Mouse (Mus musculus) layer of hippocampus, adult 6 months (tissue): ENCODE measurements around the gene Nol10. TPM values are rescaled to one million over a fixed set of nuclear protein-coding genes. Genes with fewer than 3 reads are reported as not detected.

Experiments
- long read RNA-seq, 2 experiments: library from polyadenylated mRNA; unstranded; transcript quantifications; one replicate each; pipeline ENCODE4 v2.0.0; 2019 to 2020
- microRNA-seq: library from miRNA; unstranded; fragments of <30 nt; microRNA quantifications from one replicate; pipeline ENCODE4 v1.2.0, GENCODE M21; 2020
- polyA plus RNA-seq: library from polyadenylated mRNA; unstranded; fragments of <200 nt; fragmentation: Nextera tagmentation; gene quantifications from 2 replicates; pipeline ENCODE4 v1.2.3, GENCODE M21; 2021

The Nol10 gene
- 3.6 and 4.2 TPM in 2 replicates for polyA plus RNA-seq
- long read RNA-seq, experiment 1, partial matches to known transcripts: 5 of 7 reads
- long read RNA-seq, experiment 1, other reads (novel, unspliced or antisense): 1 of 7 reads
- long read RNA-seq, experiment 2, transcript Nol10-201 (21 exons, 3,021 nt): major isoform, 24 of 35 reads
- long read RNA-seq, experiment 2, partial matches to known transcripts: 1 of 35 reads
- long read RNA-seq, experiment 2, other reads (novel, unspliced or antisense): 10 of 35 reads

DNA sequence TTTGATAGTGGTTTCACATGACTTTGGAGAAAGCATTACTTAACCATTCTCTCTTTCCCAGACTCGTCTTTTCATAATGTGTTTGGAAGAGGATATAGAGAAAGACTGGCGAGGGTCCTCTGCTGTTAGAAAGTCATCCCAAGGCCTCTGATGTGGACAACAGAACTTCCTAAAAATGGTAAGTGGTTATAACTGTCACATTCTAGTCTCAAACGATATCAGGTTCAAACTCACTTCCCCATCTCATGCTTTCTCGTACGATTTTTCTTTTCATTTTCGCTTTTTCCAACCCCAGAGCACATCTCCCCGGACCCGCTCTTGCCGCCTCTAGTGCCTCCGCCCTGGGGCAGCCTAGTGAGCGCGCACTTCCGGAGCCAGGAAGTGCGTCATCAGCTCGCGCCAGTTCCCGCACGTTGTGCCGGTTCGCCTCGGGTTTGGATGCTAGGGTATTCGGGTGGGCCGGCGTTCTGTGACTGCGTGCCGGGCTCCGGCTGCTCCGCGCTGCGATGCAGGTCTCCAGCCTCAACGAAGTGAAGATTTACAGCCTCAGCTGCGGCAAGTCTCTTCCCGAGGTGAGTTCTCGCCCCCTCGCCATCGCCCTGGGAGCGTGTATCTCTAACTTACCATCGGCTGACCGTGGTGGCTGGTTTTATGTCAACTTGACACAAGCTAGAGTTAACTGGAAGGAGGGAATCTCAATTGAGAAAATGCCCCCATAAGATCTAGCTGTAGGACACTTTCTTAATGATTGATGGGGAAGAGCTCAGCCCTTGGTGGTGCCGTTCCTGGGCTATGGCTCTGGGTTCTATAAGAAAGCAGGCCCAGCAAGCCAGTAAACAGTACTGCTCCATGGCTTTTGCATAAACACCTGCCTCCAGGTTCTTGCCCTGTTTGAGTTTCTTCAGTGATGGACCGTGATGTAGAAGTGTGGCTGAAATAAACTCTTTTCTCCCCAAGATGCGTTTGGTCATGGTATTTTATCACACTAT, at the start of gene Nol10:
Gene Nol10 (plus strand): TSS at position 411 of the 989 bp plus-strand sequence.

GRCm38 (mm10) chr12:17329259-17329658, 19.0 kb upstream of the Nol10 start, which contains the start of gene Atp6v1c2:
Gene Atp6v1c2 (minus strand): TSS chr12:17329359.

Small RNA genes within 50 kb of the gene (microRNA-seq; reads per million reads assigned to microRNA genes)
- 1.7 reads per million for gene Mir3066

Other genes starting within 250 kb of the Nol10 start
- gene Kcnf1, start 171.6 kb upstream of the Nol10 start, polyA plus RNA-seq: 16.2 and 18.7 TPM in 2 replicates
- 101 and 117 TPM in 2 replicates for gene Pdia6, start 81.9 kb upstream of the Nol10 start, polyA plus RNA-seq
- gene Atp6v1c2, start 19.1 kb upstream of the Nol10 start, polyA plus RNA-seq: 0.87 and 1.2 TPM in 2 replicates
- 26.5 and 32.6 TPM in 2 replicates for gene Odc1, start 196.3 kb downstream of the Nol10 start, polyA plus RNA-seq